Mouse (Mus musculus): ENCODE data around the gene Tprgl. TPM values are rescaled to one million over a fixed set of nuclear protein-coding genes. Genes with fewer than 3 reads are reported as not detected.

Tprgl gene
- polyA plus RNA-seq (2012; rRNA removed): 173 and 177 TPM in 2 replicates

DNA sequence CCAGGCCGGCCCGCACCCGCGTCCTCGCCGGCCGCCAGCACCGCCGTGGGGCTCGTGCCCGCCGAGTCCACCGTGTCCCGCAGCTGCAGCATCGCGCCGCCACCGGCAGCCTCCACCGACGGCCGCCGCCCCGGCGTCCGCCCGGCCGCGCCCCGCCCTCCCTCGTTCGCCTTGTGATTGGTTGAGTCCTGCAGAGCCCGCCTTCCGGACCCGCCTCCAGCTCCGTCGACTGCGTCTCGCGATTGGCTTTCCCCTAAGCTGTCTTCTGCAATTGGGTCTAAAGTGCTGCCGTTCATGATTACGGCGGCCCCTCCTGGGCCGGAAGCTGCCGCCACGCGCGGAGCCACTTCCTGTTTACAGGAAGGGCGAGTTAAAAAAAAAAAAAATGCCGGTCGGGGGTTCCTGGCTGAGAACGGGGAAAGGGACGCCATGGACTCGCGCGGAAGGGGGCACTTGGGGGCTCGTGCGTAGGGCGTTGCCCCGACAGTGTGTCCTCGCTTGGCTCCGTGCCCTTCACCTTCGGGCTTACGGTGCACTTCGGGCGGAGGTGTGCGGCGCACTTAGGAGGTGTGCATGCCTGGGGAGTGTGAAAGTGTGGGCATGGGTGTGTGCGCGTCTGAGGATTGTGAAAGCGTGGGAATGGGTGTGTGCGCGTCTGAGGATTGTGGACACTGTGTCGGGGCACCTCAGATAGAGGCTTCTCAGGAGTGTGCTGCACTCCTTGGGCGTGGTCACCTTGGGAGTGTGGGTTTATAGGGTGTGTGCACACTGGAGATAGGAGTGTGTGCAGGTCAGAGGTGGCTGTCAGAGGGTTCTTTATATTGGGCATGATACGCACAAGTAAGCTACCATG lies at the start of gene Tprgl:
TSS of gene Tprgl (minus strand) at position 129 of the 853 bp plus-strand sequence.
- Histone ChIP-seq H3K27me3 (replicated peaks; ENCODE audit: control insufficient read depth, insufficient read depth, low read length) (no peaks in the 10 kb centered on the region), H3K4me3 (ENCODE audit: insufficient read depth, low read depth, low read length) (peak within 1 kb of the TSS; percentile 85), H3K27ac (ENCODE audit: insufficient read depth, low read depth, low read length) (peak within 1 kb of the TSS; percentile 67), H3K36me3 (ENCODE audit: control insufficient read depth, insufficient read depth, low read length) (no peaks in the 10 kb centered on the region), H3K4me1 (ENCODE audit: control insufficient read depth, insufficient read depth, low read length) (peaks cover 6% of the 10 kb centered on the region; the same call in 1 of the 2 replicates)
- WGBS: 2% methylated on average over 72 of the region's 75 CpGs
- peak; percentile 98 for DNase-seq
- TF ChIP-seq CTCF (conservative IDR thresholded peaks at IDR 0.05; ENCODE audit: insufficient read depth, insufficient read length, low read depth, low read length) (no peak), POLR2A (IDR thresholded peaks at IDR 0.05; ENCODE audit: low read depth, low read length) (peak; percentile 12)

DNA sequence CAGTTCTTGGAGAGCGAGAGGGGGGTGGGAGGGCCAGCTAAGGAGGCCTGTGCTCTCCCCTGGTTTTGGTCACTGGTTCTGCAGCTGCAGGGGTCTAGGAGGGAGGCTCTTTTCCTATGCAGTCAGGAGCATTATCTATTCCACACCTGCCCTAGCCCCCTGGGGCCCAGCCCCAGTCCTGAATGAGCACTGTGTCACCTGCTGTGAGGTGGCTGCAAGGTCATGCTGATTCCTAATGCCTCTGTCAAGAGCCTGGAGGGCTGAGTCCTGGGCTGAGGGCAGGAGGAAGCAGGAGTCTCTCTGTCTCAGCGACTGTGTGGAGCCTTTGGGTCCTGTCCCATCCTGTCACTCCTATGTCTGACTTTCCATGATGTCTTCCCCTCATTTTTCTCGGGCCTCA lies 49.4 kb upstream of the Tprgl start:
- H3K27me3 ChIP-seq (replicated peaks; ENCODE audit: control insufficient read depth, insufficient read depth, low read length): no peaks in the 10 kb centered on the region
- no peak overlapping the region for H3K4me3 ChIP-seq (ENCODE audit: insufficient read depth, low read depth, low read length)
- H3K36me3 ChIP-seq (ENCODE audit: control insufficient read depth, insufficient read depth, low read length): no peaks in the 10 kb centered on the region
- TF ChIP-seq POLR2A (IDR thresholded peaks at IDR 0.05; ENCODE audit: low read depth, low read length) (no peak), CTCF (conservative IDR thresholded peaks at IDR 0.05; ENCODE audit: insufficient read depth, insufficient read length, low read depth, low read length) (no peak)
- WGBS: 36% methylated on average over 3 of the region's 3 CpGs
- no peak for DNase-seq
- H3K27ac ChIP-seq (ENCODE audit: insufficient read depth, low read depth, low read length): no peak overlapping the region
- no peaks in the 10 kb centered on the region for H3K4me1 ChIP-seq (ENCODE audit: control insufficient read depth, insufficient read depth, low read length)

DNA sequence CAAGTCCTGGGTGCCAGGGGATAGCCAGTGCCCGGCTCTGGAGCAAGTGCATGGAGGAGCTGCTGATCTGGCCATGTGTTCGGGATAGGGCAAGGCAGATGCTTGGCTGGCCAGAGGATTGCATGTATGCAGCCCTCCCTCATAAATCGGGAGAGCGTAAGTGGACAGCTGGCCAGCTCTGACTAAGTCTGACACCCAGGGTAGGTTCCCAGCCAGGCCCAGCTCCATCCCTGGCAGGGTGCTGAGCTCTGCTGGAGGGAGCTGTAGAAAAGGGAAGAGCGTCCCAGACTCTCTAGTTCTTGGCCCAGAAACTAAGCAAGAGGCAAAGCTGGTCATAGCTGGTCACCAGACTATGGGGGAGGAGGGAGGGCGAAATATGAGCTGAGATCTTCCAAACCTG lies 48.6 kb upstream of the Tprgl start:
- H3K27ac ChIP-seq (ENCODE audit: insufficient read depth, low read depth, low read length): no peak overlapping the region
- no peak overlapping the region for H3K4me3 ChIP-seq (ENCODE audit: insufficient read depth, low read depth, low read length)
- no peak for DNase-seq
- WGBS: 62% methylated on average over 6 of the region's 6 CpGs
- H3K27me3 ChIP-seq (replicated peaks; ENCODE audit: control insufficient read depth, insufficient read depth, low read length): no peaks in the 10 kb centered on the region
- no peaks in the 10 kb centered on the region for H3K4me1 ChIP-seq (ENCODE audit: control insufficient read depth, insufficient read depth, low read length)
- TF ChIP-seq POLR2A (IDR thresholded peaks at IDR 0.05; ENCODE audit: low read depth, low read length) (no peak), CTCF (conservative IDR thresholded peaks at IDR 0.05; ENCODE audit: insufficient read depth, insufficient read length, low read depth, low read length) (no peak)
- H3K36me3 ChIP-seq (ENCODE audit: control insufficient read depth, insufficient read depth, low read length): no peaks in the 10 kb centered on the region

DNA sequence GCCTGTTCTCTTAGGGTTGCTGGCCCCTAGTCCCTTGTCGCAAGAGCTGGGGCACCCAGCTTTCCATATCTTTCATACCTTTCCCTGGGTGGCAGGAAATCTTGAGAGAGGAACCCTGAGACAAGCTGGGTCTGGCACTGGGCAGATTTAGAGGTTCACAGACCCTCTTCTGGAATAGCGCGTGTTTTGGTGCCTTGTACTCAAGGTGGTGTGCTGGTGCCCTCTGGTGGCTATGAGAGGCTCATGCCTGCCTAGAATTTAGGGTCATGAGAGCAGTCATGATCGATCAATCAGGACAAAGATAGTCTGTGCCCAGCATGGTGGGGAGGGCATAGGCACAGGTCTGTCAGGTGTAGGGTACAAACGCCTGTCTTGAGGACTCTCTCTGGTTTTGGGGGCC lies 46.8 kb upstream of the Tprgl start:
- peak; percentile 61 for DNase-seq
- Histone ChIP-seq H3K36me3 (ENCODE audit: control insufficient read depth, insufficient read depth, low read length) (no peaks in the 10 kb centered on the region), H3K4me3 (ENCODE audit: insufficient read depth, low read depth, low read length) (no peak overlapping the region), H3K27me3 (replicated peaks; ENCODE audit: control insufficient read depth, insufficient read depth, low read length) (no peaks in the 10 kb centered on the region), H3K27ac (ENCODE audit: insufficient read depth, low read depth, low read length) (no peak overlapping the region), H3K4me1 (ENCODE audit: control insufficient read depth, insufficient read depth, low read length) (no peaks in the 10 kb centered on the region)
- WGBS: 14% methylated on average over 5 of the region's 5 CpGs
- TF ChIP-seq CTCF (conservative IDR thresholded peaks at IDR 0.05; ENCODE audit: insufficient read depth, insufficient read length, low read depth, low read length) (peak; percentile 98), POLR2A (IDR thresholded peaks at IDR 0.05; ENCODE audit: low read depth, low read length) (no peak)

DNA sequence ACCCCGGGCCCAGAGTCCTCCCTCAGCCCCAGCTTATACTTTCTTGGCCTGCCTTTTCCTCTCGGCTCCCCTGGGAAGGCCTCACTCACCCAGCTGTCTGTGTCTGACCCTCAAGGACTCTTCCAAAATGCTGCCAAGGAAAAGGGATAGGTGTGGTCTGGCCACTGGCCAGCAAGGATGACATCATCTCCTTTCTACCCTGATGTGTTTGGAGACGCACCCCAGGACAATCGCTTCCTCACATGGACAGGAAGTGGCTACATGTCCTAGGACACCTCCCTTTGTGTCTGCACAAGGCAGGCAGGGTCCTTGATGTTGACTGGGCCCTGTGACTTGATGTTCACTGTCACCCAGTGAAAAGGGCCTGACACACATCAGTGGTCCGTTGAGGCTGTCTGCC lies 44.9 kb upstream of the Tprgl start:
- TF ChIP-seq POLR2A (IDR thresholded peaks at IDR 0.05; ENCODE audit: low read depth, low read length) (no peak), CTCF (conservative IDR thresholded peaks at IDR 0.05; ENCODE audit: insufficient read depth, insufficient read length, low read depth, low read length) (no peak)
- DNase-seq: peak; percentile 90

GRCm38 (mm10) chr4:154204532-154204931 lies 44.1 kb upstream of the Tprgl start:
- H3K27me3 ChIP-seq (replicated peaks; ENCODE audit: control insufficient read depth, insufficient read depth, low read length): no peaks in the 10 kb centered on the region
- WGBS: 67% methylated on average over 7 of the region's 7 CpGs
- H3K4me3 ChIP-seq (ENCODE audit: insufficient read depth, low read depth, low read length): no peak overlapping the region
- no peaks in the 10 kb centered on the region for H3K4me1 ChIP-seq (ENCODE audit: control insufficient read depth, insufficient read depth, low read length)
- DNase-seq: no peak
- H3K27ac ChIP-seq (ENCODE audit: insufficient read depth, low read depth, low read length): no peak overlapping the region
- TF ChIP-seq CTCF (conservative IDR thresholded peaks at IDR 0.05; ENCODE audit: insufficient read depth, insufficient read length, low read depth, low read length) (no peak), POLR2A (IDR thresholded peaks at IDR 0.05; ENCODE audit: low read depth, low read length) (no peak)
- no peaks in the 10 kb centered on the region for H3K36me3 ChIP-seq (ENCODE audit: control insufficient read depth, insufficient read depth, low read length)

More for the DNA sequence above, 44.9 kb upstream of the Tprgl start:
- no peaks in the 10 kb centered on the region for H3K27me3 ChIP-seq (replicated peaks; ENCODE audit: control insufficient read depth, insufficient read depth, low read length)
- 64% methylated on average over 5 of the region's 5 CpGs for WGBS
- no peaks in the 10 kb centered on the region for H3K4me1 ChIP-seq (ENCODE audit: control insufficient read depth, insufficient read depth, low read length)
- no peak overlapping the region for H3K4me3 ChIP-seq (ENCODE audit: insufficient read depth, low read depth, low read length)
- no peaks in the 10 kb centered on the region for H3K36me3 ChIP-seq (ENCODE audit: control insufficient read depth, insufficient read depth, low read length)
- no peak overlapping the region for H3K27ac ChIP-seq (ENCODE audit: insufficient read depth, low read depth, low read length)

GRCm38 (mm10) chr4:154201511-154201910 lies 41.0 kb upstream of the Tprgl start:
- Histone ChIP-seq H3K27me3 (replicated peaks; ENCODE audit: control insufficient read depth, insufficient read depth, low read length) (no peaks in the 10 kb centered on the region), H3K4me1 (ENCODE audit: control insufficient read depth, insufficient read depth, low read length) (no peaks in the 10 kb centered on the region), H3K4me3 (ENCODE audit: insufficient read depth, low read depth, low read length) (no peak overlapping the region), H3K36me3 (ENCODE audit: control insufficient read depth, insufficient read depth, low read length) (no peaks in the 10 kb centered on the region), H3K27ac (ENCODE audit: insufficient read depth, low read depth, low read length) (no peak overlapping the region)
- DNase-seq: no peak
- no peak for TF ChIP-seq POLR2A (IDR thresholded peaks at IDR 0.05; ENCODE audit: low read depth, low read length)
- no peak for TF ChIP-seq CTCF (conservative IDR thresholded peaks at IDR 0.05; ENCODE audit: insufficient read depth, insufficient read length, low read depth, low read length)
- 81% methylated on average over 5 of the region's 5 CpGs for WGBS
